Mouse (Mus musculus) neural tube, embryonic 15.5 days (tissue): Measurements from ENCODE around the gene Tomm6. TPM values are rescaled to one million over a fixed set of nuclear protein-coding genes. Genes with fewer than 3 reads are reported as not detected.
A peak's percentile ranks its signal among the peaks of the same experiment; 100 is the strongest.

ENCODE experiments used
- ATAC-seq: fragments of 200-750 bp; cut with Nextera tagmentation; 2 replicates; pipeline ENCODE4 v1.8.0; 2017; ENCODE audit warnings: mild to moderate bottlenecking, moderate TSS enrichment, moderate library complexity; ENCODE audit not compliant: low FRiP score
- H3K27ac ChIP-seq: fragments of 300-500 bp; sonication (generic); replicated peaks from 2 replicates; pipeline ENCODE4 v1.5.1; 2015; ENCODE audit warnings: mild to moderate bottlenecking, inconsistent platforms
- H3K27me3 ChIP-seq: fragments of 300-500 bp; sonication (generic); replicated peaks from 2 replicates; pipeline ENCODE4 v1.6.1; 2015; ENCODE audit warnings: inconsistent platforms
- H3K36me3 ChIP-seq: fragments of 300-500 bp; sonication (generic); 2 replicates; pipeline ENCODE4 v1.6.1; 2015; ENCODE audit warnings: inconsistent platforms
- H3K4me1 ChIP-seq: fragments of 300-500 bp; sonication (generic); 2 replicates; pipeline ENCODE4 v1.6.1; 2015; ENCODE audit warnings: inconsistent platforms
- H3K4me2 ChIP-seq: fragments of 300-500 bp; sonication (generic); 2 replicates; pipeline ENCODE4 v1.6.1; 2015; ENCODE audit warnings: inconsistent platforms, mild to moderate bottlenecking, moderate library complexity
- H3K4me3 ChIP-seq: fragments of 300-500 bp; sonication (generic); replicated peaks from 2 replicates; pipeline ENCODE4 v1.5.1; 2015; ENCODE audit warnings: mild to moderate bottlenecking, inconsistent platforms
- H3K9ac ChIP-seq: fragments of 300-500 bp; sonication (generic); replicated peaks from 2 replicates; pipeline ENCODE4 v1.6.1; 2015; ENCODE audit warnings: mild to moderate bottlenecking, inconsistent platforms
- H3K9me3 ChIP-seq: fragments of 300-500 bp; sonication (generic); replicated peaks from 2 replicates; pipeline ENCODE4 v1.6.1; 2016; ENCODE audit warnings: inconsistent platforms
- WGBS: fragments of 180-500 bp; shearing (Covaris S2); methylation state at CpG from one replicate; pipeline ENCODE4 v1.1.7; 2015; ENCODE audit warnings: mixed read lengths; 5-methylcytosine and 5-hydroxymethylcytosine counted together
- polyA plus RNA-seq: library from polyadenylated mRNA; unstranded; fragments of >200 nt; fragmentation: Nextera tagmentation; extraction: Ambion mirVana; gene quantifications from 2 replicates; pipeline ENCODE4 v1.2.1, GENCODE M21; 2015

Gene Tomm6
- polyA plus RNA-seq, 1 experiment from 2014 or later, result 304 TPM

GRCm38 (mm10) chr17:47693671-47694441 is 5.7 kb upstream of the Tomm6 start:
- Histone ChIP-seq H3K4me1 (peaks cover 37% of the 10 kb centered on the region), H3K9me3 (no peaks in the 10 kb centered on the region), H3K9ac (peak overlapping the region; percentile 88), H3K27ac (peak overlapping the region; percentile 88), H3K27me3 (no peaks in the 10 kb centered on the region), H3K4me3 (peak overlapping the region; percentile 77), H3K36me3 (peaks cover 12% of the 10 kb centered on the region; the same call in 1 of the 2 replicates), H3K4me2 (peak overlapping the region; percentile 87)
- 25% methylated on average over 13 of the region's 13 CpGs for WGBS
- ATAC-seq, result no peak; the same call in 1 of the 2 replicates

DNA sequence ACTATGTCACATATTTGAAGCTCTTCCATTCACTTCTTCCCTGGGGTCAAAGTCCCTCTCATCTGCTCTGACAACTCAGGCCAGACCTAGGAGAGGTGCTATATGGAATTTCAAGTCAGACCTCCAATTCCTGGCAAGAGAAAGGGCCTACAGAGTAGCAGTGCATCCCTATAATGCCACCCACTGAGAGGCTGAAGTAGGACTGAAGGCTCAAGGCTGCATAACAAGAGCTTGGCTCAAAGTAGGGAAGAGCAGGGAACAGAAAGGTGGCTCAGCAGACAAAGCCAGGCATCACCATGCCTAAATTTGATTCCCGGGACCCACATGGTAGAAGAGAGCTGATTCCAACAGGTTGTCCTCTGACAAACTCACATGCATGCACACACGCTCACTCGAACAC is 3.5 kb upstream of the Tomm6 start:
- Histone ChIP-seq H3K9me3 (no peaks in the 10 kb centered on the region), H3K4me1 (peaks cover 45% of the 10 kb centered on the region), H3K27ac (no peak overlapping the region), H3K27me3 (no peaks in the 10 kb centered on the region), H3K4me2 (no peak overlapping the region), H3K9ac (no peak overlapping the region), H3K4me3 (no peak overlapping the region), H3K36me3 (no peaks in the 10 kb centered on the region)
- no peak for ATAC-seq
- WGBS, result 93% methylated on average over 3 of the region's 3 CpGs

DNA sequence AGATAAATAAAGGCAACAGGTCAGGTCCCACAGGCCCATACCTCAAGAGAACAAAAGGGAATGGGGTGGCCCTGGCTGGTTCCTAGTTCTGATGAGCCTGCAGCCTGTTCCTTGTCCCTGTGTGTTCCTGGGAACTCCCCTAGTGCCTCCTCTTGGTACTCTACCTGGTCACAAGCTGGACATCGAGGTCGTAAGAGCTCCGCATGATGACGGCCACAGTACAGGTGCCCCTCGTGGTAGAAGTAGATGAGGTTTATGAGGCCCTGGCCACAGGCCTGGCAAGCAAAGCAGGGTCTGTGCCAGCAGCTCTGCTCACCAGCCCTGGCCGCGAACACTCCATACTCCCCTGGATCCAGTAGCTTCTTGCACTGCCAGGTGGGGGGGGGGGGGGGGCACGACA is 1.7 kb upstream of the Tomm6 start:
- 76% methylated on average over 8 of the region's 8 CpGs for WGBS
- peak overlapping the region; percentile 77 for H3K4me2 ChIP-seq
- no peaks in the 10 kb centered on the region for H3K9me3 ChIP-seq
- H3K9ac ChIP-seq, result peak overlapping the region; percentile 92; the same call in 1 of the 2 replicates
- H3K27ac ChIP-seq, result no peak overlapping the region
- H3K4me3 ChIP-seq, result peak overlapping the region; percentile 78
- no peak for ATAC-seq
- H3K36me3 ChIP-seq, result 0 out of 2 replicates have a peak, but pooled peaks cover 7% of the 10 kb centered on the region
- H3K4me1 ChIP-seq, result peaks cover 48% of the 10 kb centered on the region
- no peaks in the 10 kb centered on the region for H3K27me3 ChIP-seq

GRCm38 (mm10) chr17:47688608-47689575 is 706 bp upstream of the Tomm6 start, which contains the start of gene Frs3:
Gene Frs3, plus strand, starts transcription at chr17:47689030.
- under 1% methylated on average over 57 of the region's 58 CpGs for WGBS
- Histone ChIP-seq H3K27me3 (no peaks in the 10 kb centered on the region), H3K9me3 (no peaks in the 10 kb centered on the region), H3K4me1 (peaks cover 42% of the 10 kb centered on the region), H3K36me3 (peaks cover 17% of the 10 kb centered on the region; the same call in 1 of the 2 replicates), H3K9ac (peak within 1 kb of the TSS; percentile 92), H3K4me3 (peak within 1 kb of the TSS; percentile 78), H3K4me2 (peak within 1 kb of the TSS; percentile 77), H3K27ac (peak within 1 kb of the TSS; percentile 91)
- ATAC-seq, result peak; percentile 80

DNA sequence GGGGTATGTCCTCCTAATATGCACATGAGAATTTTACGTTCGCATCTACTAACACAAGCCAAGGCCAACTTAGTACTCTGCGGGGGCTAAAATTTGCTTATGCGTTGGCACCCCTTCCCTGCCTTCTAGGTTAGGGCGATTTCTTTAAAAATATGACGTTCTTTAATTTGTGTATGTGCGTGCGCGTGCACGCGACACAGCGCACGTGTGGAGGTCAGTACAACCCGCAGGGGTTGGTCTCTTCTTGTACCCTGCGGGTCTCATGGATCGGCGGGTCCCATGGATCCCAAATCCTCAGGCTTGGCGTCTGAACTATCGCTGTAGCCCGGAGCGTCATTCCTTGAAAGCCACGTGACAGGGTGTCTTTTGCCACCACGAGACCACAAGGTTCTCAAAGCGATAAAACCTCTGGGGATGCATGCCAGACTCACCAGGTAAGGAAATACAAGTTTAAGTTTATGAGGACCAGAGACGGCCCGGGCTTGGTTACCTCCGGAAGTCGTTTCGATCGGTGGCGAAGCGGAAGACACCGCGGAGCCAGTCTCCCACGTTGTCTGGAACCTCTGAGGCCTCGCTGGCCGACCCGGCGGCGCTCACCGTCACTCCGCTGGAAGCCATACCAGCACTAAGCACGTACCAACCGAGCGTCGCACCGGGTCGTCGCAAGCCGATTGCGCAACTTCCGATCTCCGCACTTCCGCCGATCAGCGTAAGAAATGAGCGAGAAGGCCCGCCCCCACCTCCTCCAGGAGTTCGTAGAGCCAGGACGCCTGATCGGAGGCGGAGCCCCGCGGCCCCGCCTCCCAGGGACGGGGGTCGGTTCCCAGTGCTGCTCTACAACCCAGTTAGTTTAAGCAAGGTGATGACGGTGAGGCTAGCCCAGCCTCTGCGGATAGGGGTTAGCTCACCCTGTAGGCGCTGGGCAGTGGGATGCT is 510 bp downstream of the Tomm6 start:
- peak overlapping the region; percentile 92 for H3K9ac ChIP-seq
- no peaks in the 10 kb centered on the region for H3K9me3 ChIP-seq
- WGBS, result 1% methylated on average over 70 of the region's 70 CpGs
- peaks cover 27% of the 10 kb centered on the region for H3K36me3 ChIP-seq
- peak; percentile 92 for ATAC-seq
- no peaks in the 10 kb centered on the region for H3K27me3 ChIP-seq
- H3K4me2 ChIP-seq, result peak overlapping the region; percentile 77
- H3K4me1 ChIP-seq, result peaks cover 34% of the 10 kb centered on the region
- peak overlapping the region; percentile 91 for H3K27ac ChIP-seq
- H3K4me3 ChIP-seq, result peak overlapping the region; percentile 78

GRCm38 (mm10) chr17:47682836-47683235 is 5.3 kb downstream of the Tomm6 start:
- ATAC-seq, result no peak
- peaks cover 72% of the 10 kb centered on the region for H3K36me3 ChIP-seq

DNA sequence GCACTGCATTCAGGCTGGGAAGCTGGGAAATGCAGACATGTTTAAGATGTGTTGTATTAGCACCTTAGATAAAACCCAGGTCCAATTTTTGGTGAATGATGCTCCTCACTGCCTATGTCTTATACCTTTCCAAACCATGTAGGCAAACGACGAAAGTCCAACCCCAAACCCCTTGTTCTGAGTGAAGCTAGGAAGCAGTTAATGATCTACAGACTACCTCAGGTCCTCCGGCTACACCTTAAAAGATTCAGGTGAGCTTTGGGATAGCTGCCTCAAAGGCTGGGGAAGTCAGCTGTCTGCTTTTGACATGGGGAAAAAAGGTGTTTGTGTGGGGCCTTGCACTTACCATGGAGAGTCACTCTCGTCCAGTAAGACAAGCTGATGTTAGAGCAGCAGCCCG is 9.5 kb downstream of the Tomm6 start:
- no peak for ATAC-seq
- H3K4me3 ChIP-seq, result no peak overlapping the region
- H3K36me3 ChIP-seq, result peaks cover 71% of the 10 kb centered on the region

More at GRCm38 (mm10) chr17:47682836-47683235, 5.3 kb downstream of the Tomm6 start:
- no peak overlapping the region for H3K9ac ChIP-seq
- H3K4me2 ChIP-seq, result no peak overlapping the region
- no peak overlapping the region for H3K4me3 ChIP-seq
- WGBS, result 86% methylated on average over 4 of the region's 4 CpGs
- no peaks in the 10 kb centered on the region for H3K27me3 ChIP-seq
- H3K4me1 ChIP-seq, result peaks cover 17% of the 10 kb centered on the region
- H3K9me3 ChIP-seq, result no peaks in the 10 kb centered on the region
- H3K27ac ChIP-seq, result no peak overlapping the region

DNA sequence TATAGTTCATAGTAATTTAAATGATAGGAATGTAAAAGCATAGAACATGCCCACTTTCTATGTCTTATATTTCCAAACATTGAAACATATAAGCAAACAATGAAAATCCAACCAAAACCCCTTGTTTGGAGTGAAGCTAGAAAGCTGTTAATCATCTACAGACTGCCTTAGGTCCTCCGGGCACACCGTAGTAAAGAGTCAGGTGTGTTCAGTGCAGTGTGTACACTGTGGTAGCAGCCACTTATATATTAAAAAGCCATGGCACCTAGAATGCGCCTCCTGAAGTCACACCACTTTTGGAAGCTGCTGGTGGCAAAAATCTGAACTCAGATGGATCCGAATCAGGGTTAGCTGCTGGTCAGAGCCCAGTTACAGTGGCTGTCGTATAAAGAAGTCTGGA is 9.9 kb downstream of the Tomm6 start:
- H3K9me3 ChIP-seq, result no peaks in the 10 kb centered on the region
- no peak overlapping the region for H3K4me3 ChIP-seq
- H3K9ac ChIP-seq, result no peak overlapping the region
- H3K4me1 ChIP-seq, result peaks cover 6% of the 10 kb centered on the region
- H3K36me3 ChIP-seq, result peaks cover 67% of the 10 kb centered on the region
- 90% methylated on average over 5 of the region's 5 CpGs for WGBS
- H3K4me2 ChIP-seq, result no peak overlapping the region
- no peaks in the 10 kb centered on the region for H3K27me3 ChIP-seq
- no peak overlapping the region for H3K27ac ChIP-seq
- no peak for ATAC-seq

More for the DNA sequence above, 9.5 kb downstream of the Tomm6 start:
- Histone ChIP-seq H3K4me1 (peaks cover 5% of the 10 kb centered on the region; the same call in 1 of the 2 replicates), H3K27ac (no peak overlapping the region), H3K9ac (no peak overlapping the region), H3K27me3 (no peaks in the 10 kb centered on the region), H3K9me3 (no peaks in the 10 kb centered on the region), H3K4me2 (no peak overlapping the region)
- WGBS, result 84% methylated on average over 5 of the region's 5 CpGs

DNA sequence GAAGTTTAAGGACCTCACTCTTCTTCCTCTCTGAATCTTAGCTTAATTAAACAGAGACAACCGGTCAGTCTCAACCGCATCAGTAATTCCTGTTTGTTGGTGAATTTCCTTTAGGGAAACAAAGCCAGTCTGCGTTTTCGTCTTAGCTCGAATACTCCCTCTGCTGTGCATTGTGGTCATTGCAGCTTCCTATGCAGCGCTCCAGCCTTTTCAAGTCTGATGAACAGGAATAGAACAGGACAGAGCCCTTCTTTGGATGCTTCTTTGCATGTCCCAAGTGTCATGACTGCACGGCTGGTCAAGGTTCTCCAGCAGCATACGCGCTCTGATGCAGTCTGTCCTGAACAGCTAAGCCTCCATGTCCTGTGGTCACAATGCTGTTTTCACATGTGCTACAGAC is 11.6 kb downstream of the Tomm6 start:
- H3K27me3 ChIP-seq, result no peaks in the 10 kb centered on the region
- H3K9me3 ChIP-seq, result no peaks in the 10 kb centered on the region
- peak overlapping the region; percentile 39; the same call in 1 of the 2 replicates for H3K27ac ChIP-seq
- H3K9ac ChIP-seq, result no peak overlapping the region
- no peak for ATAC-seq
- WGBS, result 17% methylated on average over 9 of the region's 9 CpGs
- peaks cover 54% of the 10 kb centered on the region for H3K36me3 ChIP-seq
- no peak overlapping the region for H3K4me2 ChIP-seq
- no peak overlapping the region for H3K4me3 ChIP-seq
- H3K4me1 ChIP-seq, result peaks cover 21% of the 10 kb centered on the region

DNA sequence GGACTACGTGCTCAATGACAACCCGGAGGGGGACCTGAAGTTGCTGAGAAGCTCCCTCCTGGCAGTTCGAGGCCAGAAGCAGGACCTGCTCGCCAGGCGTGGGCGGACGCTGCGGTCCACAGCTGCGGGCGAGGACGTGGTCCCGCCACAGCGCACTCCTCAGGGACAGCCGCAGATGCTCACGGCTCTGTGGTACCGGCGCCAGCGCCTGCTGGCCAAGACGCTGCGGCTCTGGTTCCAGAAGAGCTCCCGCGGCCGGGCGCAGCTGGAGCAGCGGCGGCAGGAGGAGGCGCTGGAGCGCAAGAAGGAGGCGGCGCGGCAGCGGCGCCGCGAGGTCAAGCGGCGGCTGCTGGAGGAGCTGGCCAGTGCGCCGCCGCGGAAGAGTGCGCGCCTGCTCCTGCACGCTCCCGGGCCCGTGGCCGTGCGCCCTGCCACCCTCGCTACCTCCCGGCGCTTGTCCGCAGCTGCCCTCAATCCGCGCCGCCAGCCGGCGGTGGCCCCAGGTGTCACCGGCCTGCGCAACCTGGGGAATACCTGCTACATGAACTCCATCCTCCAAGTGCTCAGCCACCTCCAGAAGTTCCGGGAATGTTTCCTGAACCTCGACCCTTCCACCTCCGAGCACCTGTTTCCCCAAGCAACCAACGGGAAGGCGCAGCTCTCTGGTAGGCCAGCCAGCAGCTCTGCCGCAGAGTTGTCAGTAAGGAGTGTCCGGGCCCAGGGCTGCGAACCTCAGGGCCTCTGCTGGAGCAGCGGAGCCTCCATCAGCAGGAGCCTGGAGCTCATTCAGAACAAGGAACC is 15.7 kb downstream of the Tomm6 start:
- no peak overlapping the region for H3K27ac ChIP-seq
- H3K27me3 ChIP-seq, result no peaks in the 10 kb centered on the region
- H3K4me1 ChIP-seq, result peaks cover 29% of the 10 kb centered on the region
- peaks cover 20% of the 10 kb centered on the region for H3K36me3 ChIP-seq
- 5% methylated on average over 51 of the region's 68 CpGs for WGBS
- peak overlapping the region; percentile 47 for H3K9ac ChIP-seq
- H3K9me3 ChIP-seq, result no peaks in the 10 kb centered on the region
- peak overlapping the region; percentile 69 for H3K4me2 ChIP-seq
- peak; percentile 71 for ATAC-seq
- peak overlapping the region; percentile 38 for H3K4me3 ChIP-seq
